Mouse (Mus musculus) hindbrain, embryonic 10.5 days (tissue): Measurements from ENCODE around the gene Pold2. TPM values are rescaled to one million over a fixed set of nuclear protein-coding genes. Genes with fewer than 3 reads are reported as not detected.
A peak's percentile ranks its signal among the peaks of the same experiment; 100 is the strongest.

ENCODE experiments used
- DNase-seq: peaks from one replicate; pipeline ENCODE4 v3.0.0-alpha.2; 2017; ENCODE audit warnings: low spot score
- H3K27ac ChIP-seq: fragments of 300-500 bp; sonication (generic); 2 replicates; pipeline ENCODE4 v1.5.1; 2016; ENCODE audit warnings: mild to moderate bottlenecking, moderate library complexity
- H3K27me3 ChIP-seq: fragments of 300-500 bp; sonication (generic); 2 replicates; pipeline ENCODE4 v1.6.1; 2016; ENCODE audit warnings: mild to moderate bottlenecking; ENCODE audit not compliant: poor library complexity, insufficient read depth, severe bottlenecking
- H3K36me3 ChIP-seq: fragments of 300-500 bp; sonication (generic); 2 replicates; pipeline ENCODE4 v1.6.1; 2016; ENCODE audit warnings: mild to moderate bottlenecking, moderate library complexity
- H3K4me1 ChIP-seq: fragments of 300-500 bp; sonication (generic); replicated peaks from 2 replicates; pipeline ENCODE4 v1.6.1; 2016; ENCODE audit warnings: mild to moderate bottlenecking
- H3K4me3 ChIP-seq: fragments of 300-500 bp; sonication (generic); 2 replicates; pipeline ENCODE4 v1.5.1; 2016; ENCODE audit warnings: mild to moderate bottlenecking, moderate library complexity
- H3K9me3 ChIP-seq: fragments of 300-500 bp; sonication (generic); 2 replicates; pipeline ENCODE4 v1.6.1; 2016; ENCODE audit warnings: mild to moderate bottlenecking, moderate library complexity
- WGBS: fragments of 180-500 bp; shearing (Covaris S2); methylation state at CpG from one replicate; pipeline ENCODE4 v1.1.7; 2016; 5-methylcytosine and 5-hydroxymethylcytosine counted together
- polyA plus RNA-seq: library from polyadenylated mRNA; unstranded; fragments of >200 nt; fragmentation: Nextera tagmentation; extraction: Ambion mirVana; gene quantifications from 2 replicates; pipeline ENCODE4 v1.2.1, GENCODE M21; 2016

Gene Pold2
- polyA plus RNA-seq, 1 experiment from 2014 or later = 137 TPM

GRCm38 (mm10) chr11:5908642-5909041 is 30.6 kb upstream of the Pold2 start:
- Histone ChIP-seq H3K27ac (no peak overlapping the region), H3K36me3 (no peaks in the 10 kb centered on the region), H3K4me1 (peaks cover 14% of the 10 kb centered on the region; the same call in 1 of the 2 replicates), H3K4me3 (no peak overlapping the region), H3K9me3 (no peaks in the 10 kb centered on the region), H3K27me3 (peaks cover 5% of the 10 kb centered on the region; the same call in 1 of the 2 replicates)
- DNase-seq = no peak
- whole genome bisulfite sequencing = 86% methylated on average over 4 of the region's 4 CpGs

- Histone ChIP-seq H3K4me3 (no peak overlapping the region), H3K4me1 (peaks cover 26% of the 10 kb centered on the region), H3K36me3 (no peaks in the 10 kb centered on the region), H3K9me3 (no peaks in the 10 kb centered on the region), H3K27ac (no peak overlapping the region), H3K27me3 (peaks cover 19% of the 10 kb centered on the region)
- DNase-seq = no peak
- 45% methylated on average over 5 of the region's 5 CpGs for WGBS
Observed at GRCm38 (mm10) chr11:5907096-5907495, 29.0 kb upstream of the Pold2 start.

DNA sequence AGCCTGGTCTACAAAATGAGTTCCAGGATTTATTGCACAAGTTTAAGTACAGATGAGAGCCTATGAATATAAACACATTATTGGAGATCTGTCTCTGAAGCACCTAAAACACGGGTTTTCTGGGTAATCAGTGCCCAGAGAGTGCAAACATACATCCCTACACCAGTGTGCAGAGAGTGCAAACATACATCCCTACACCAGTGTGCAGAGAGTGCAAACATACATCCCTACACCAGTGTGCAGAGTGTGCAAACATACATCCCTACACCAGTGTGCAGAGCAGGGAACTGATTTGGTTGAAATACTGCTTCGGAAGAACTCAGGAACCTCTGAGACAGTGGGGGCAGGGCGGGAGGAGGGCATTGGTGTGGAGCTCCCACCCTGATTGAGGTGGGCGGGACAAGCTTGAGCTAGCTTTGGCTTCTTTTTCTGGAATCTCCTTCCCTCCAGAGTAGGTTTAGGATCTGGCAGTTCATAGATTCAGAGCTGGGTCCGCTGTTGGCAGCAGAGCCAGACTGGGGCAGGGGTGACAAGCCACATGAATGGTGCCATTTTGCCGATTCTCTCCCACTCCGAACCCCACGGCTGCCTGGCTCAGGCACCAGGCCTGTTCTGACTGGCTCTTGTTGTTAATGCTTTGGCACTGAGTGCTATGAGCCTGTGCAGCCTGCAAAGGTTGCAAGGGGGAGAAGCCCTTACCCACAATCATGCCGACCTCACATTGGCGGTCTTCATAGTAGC is 27.9 kb upstream of the Pold2 start:
- peaks cover 27% of the 10 kb centered on the region for H3K27me3 ChIP-seq
- H3K27ac ChIP-seq = no peak overlapping the region
- no peaks in the 10 kb centered on the region for H3K36me3 ChIP-seq
- no peak overlapping the region for H3K4me3 ChIP-seq
- WGBS = 87% methylated on average over 10 of the region's 10 CpGs
- peaks cover 38% of the 10 kb centered on the region for H3K4me1 ChIP-seq
- DNase-seq = no peak
- no peaks in the 10 kb centered on the region for H3K9me3 ChIP-seq

- H3K27ac ChIP-seq = 0 out of 2 replicates have a peak overlapping the region, but pooled peaks have one; percentile 29
- peaks cover 38% of the 10 kb centered on the region for H3K27me3 ChIP-seq
- no peak for DNase-seq
- peaks cover 45% of the 10 kb centered on the region for H3K4me1 ChIP-seq
- no peaks in the 10 kb centered on the region for H3K9me3 ChIP-seq
- WGBS = 94% methylated on average over 6 of the region's 6 CpGs
- no peak overlapping the region for H3K4me3 ChIP-seq
- H3K36me3 ChIP-seq = no peaks in the 10 kb centered on the region
Observed at GRCm38 (mm10) chr11:5904871-5905270, 26.8 kb upstream of the Pold2 start.

GRCm38 (mm10) chr11:5904357-5904756 is 26.3 kb upstream of the Pold2 start:
- H3K27me3 ChIP-seq = peaks cover 40% of the 10 kb centered on the region
- H3K4me1 ChIP-seq = peaks cover 45% of the 10 kb centered on the region
- H3K9me3 ChIP-seq = no peaks in the 10 kb centered on the region
- H3K27ac ChIP-seq = no peak overlapping the region
- no peak for DNase-seq
- WGBS = 89% methylated on average over 19 of the region's 19 CpGs
- H3K4me3 ChIP-seq = no peak overlapping the region
- H3K36me3 ChIP-seq = no peaks in the 10 kb centered on the region

- Histone ChIP-seq H3K27me3 (peaks cover 42% of the 10 kb centered on the region), H3K4me3 (no peak overlapping the region), H3K36me3 (no peaks in the 10 kb centered on the region), H3K27ac (no peak overlapping the region), H3K4me1 (peaks cover 49% of the 10 kb centered on the region), H3K9me3 (no peaks in the 10 kb centered on the region)
- DNase-seq = no peak
- WGBS = 90% methylated on average over 2 of the region's 2 CpGs
Observed at GRCm38 (mm10) chr11:5903844-5904243, 25.8 kb upstream of the Pold2 start.

DNA sequence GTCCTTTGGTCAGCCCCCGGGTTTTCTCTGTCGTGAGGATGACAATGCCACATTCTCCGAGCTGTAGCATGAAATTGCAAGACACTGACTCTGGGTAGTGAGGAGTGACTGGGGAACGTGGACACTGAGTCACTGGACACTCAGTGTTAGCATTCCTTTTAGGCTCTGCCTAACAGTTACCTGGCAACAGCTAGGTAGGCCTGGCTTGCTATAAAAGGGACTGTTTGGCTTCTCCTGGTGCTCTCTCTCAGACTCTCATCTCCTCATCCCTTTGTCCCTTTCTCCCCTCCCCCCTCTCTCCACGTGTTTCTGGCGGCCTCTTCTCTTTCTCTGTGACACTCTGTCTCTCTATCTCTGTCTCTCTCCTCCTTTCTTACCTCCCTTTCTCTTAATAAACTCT is 24.3 kb upstream of the Pold2 start:
- no peak for DNase-seq
- no peaks in the 10 kb centered on the region for H3K9me3 ChIP-seq
- H3K4me1 ChIP-seq = peaks cover 60% of the 10 kb centered on the region
- no peaks in the 10 kb centered on the region for H3K36me3 ChIP-seq
- H3K4me3 ChIP-seq = peak overlapping the region; percentile 53
- H3K27me3 ChIP-seq = peaks cover 54% of the 10 kb centered on the region
- 3% methylated on average over 6 of the region's 6 CpGs for WGBS
- H3K27ac ChIP-seq = peak overlapping the region; percentile 88

DNA sequence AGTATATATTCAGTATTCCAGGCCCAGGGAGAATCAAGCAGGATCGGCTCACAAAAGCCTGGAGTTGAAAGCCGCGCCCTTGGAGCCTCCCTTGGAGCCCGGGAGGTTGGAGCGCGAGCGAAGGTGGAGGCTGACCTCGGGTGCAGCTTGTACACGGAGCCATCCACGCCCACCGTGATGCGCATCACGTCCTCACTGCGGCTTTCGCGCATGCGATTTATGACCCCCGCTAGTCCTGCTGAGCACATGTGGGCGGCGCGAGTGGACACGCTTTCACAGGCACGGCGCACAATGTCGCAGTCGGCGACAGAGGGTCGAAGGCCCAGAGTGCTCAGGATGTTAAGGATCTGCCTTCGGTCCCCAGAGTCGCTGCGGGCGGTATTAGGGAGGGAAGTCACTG is 23.9 kb upstream of the Pold2 start:
- peak; percentile 83 for DNase-seq
- no peaks in the 10 kb centered on the region for H3K9me3 ChIP-seq
- peaks cover 62% of the 10 kb centered on the region for H3K4me1 ChIP-seq
- H3K4me3 ChIP-seq = peak overlapping the region; percentile 53
- H3K27me3 ChIP-seq = peaks cover 59% of the 10 kb centered on the region
- H3K36me3 ChIP-seq = no peaks in the 10 kb centered on the region
- peak overlapping the region; percentile 88 for H3K27ac ChIP-seq
- under 1% methylated on average over 32 of the region's 32 CpGs for WGBS

- peaks cover 65% of the 10 kb centered on the region for H3K27me3 ChIP-seq
- WGBS = 14% methylated on average over 3 of the region's 3 CpGs
- no peak for DNase-seq
Observed at GRCm38 (mm10) chr11:5901320-5901719, 23.2 kb upstream of the Pold2 start.

GRCm38 (mm10) chr11:5899286-5899685 is 21.2 kb upstream of the Pold2 start:
- peaks cover 72% of the 10 kb centered on the region for H3K27me3 ChIP-seq
- H3K4me1 ChIP-seq = peaks cover 73% of the 10 kb centered on the region
- H3K27ac ChIP-seq = no peak overlapping the region
- no peaks in the 10 kb centered on the region for H3K9me3 ChIP-seq
- DNase-seq = no peak
- no peaks in the 10 kb centered on the region for H3K36me3 ChIP-seq
- WGBS = 95% methylated on average over 10 of the region's 10 CpGs
- no peak overlapping the region for H3K4me3 ChIP-seq

More at GRCm38 (mm10) chr11:5901320-5901719, 23.2 kb upstream of the Pold2 start:
- H3K4me1 ChIP-seq = peaks cover 62% of the 10 kb centered on the region
- H3K9me3 ChIP-seq = no peaks in the 10 kb centered on the region
- no peaks in the 10 kb centered on the region for H3K36me3 ChIP-seq
- peak overlapping the region; percentile 53 for H3K4me3 ChIP-seq
- H3K27ac ChIP-seq = peak overlapping the region; percentile 88

DNA sequence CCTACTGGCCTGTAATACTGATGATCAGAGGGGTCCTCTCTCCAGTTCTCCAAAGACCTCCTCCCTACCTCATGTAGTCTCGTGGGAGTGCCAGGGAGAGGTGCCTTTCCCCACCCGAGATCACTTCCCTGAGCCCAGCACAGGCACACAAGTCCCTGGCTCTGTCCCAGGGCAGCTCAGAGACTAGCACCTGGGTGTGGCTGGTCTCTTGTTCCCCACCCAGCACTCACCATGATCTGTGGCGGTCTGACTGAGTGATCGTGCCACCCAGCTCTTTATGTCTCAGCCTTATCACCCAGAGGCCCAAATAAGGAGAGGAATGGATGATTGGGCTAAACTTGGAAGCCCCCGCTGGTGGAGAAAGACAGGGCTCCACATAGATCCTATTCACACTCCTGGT is 20.4 kb upstream of the Pold2 start, which contains the start of gene Myl7:
Myl7 (minus strand) TSS at position 252 of the 400 bp plus-strand sequence.
- 70% methylated on average over 5 of the region's 5 CpGs for WGBS
- peaks cover 72% of the 10 kb centered on the region for H3K27me3 ChIP-seq
- H3K4me3 ChIP-seq = peak within 1 kb of the TSS; percentile 31
- no peaks in the 10 kb centered on the region for H3K36me3 ChIP-seq
- H3K27ac ChIP-seq = peak within 1 kb of the TSS; percentile 72
- H3K9me3 ChIP-seq = no peaks in the 10 kb centered on the region
- peaks cover 76% of the 10 kb centered on the region for H3K4me1 ChIP-seq
- DNase-seq = no peak

DNA sequence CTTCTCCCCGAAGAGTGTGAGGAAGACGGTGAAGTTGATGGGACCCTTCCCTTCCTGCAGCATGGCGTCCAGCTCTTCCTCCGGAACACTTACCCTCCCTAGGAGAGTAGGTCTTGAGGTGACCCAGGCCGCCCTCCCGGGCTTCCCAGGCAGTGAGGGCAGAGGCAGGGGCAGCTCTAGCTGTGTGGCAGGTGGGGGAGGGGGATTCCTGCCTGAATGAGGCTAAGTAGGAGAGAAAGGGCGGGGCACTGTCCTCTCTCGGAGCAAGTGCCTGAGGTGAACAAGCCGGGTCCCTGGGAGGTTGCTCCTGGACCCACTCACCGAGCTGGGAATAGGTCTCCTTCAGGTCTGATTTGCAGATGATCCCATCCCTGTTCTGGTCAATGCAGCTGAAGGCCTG is 19.7 kb upstream of the Pold2 start:
- H3K4me1 ChIP-seq = peaks cover 76% of the 10 kb centered on the region
- peak overlapping the region; percentile 72 for H3K27ac ChIP-seq
- no peak for DNase-seq
- peak overlapping the region; percentile 31 for H3K4me3 ChIP-seq
- WGBS = 8% methylated on average over 10 of the region's 10 CpGs
- H3K27me3 ChIP-seq = peaks cover 65% of the 10 kb centered on the region
- H3K36me3 ChIP-seq = no peaks in the 10 kb centered on the region
- no peaks in the 10 kb centered on the region for H3K9me3 ChIP-seq

DNA sequence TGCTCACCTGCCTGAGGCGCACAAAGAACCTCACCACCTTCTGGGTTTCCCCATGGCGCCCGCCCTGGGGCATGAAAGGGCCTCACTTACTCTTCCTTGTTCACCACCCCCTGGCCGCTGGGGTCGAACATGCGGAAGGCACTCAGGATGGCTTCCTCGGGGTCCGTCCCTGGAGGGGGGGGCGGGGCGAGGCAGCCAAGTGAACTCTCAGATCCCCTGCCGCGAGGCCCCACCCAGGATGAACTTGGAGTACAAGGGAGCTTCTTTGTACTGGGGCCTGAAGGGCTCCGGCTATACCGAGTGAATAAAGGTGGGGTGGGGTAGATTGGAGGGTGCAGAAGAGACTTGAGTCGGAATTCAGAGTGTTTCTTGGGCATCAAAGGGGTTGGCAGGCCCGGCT is 19.1 kb upstream of the Pold2 start:
- Histone ChIP-seq H3K27me3 (peaks cover 59% of the 10 kb centered on the region), H3K9me3 (no peaks in the 10 kb centered on the region), H3K4me3 (0 out of 2 replicates have a peak overlapping the region, but pooled peaks have one; percentile 31), H3K4me1 (peaks cover 76% of the 10 kb centered on the region), H3K36me3 (no peaks in the 10 kb centered on the region), H3K27ac (peak overlapping the region; percentile 72)
- 12% methylated on average over 16 of the region's 16 CpGs for WGBS
- DNase-seq = no peak
